Mouse (Mus musculus) lung, postnatal 0 days (tissue): Measurements from ENCODE around the gene Pcdh11x. TPM values are rescaled to one million over a fixed set of nuclear protein-coding genes. Genes with fewer than 3 reads are reported as not detected.
"Not testable (repeated sequence)": the region's sequence is repeated elsewhere in the genome, so short reads cannot be mapped to it uniquely, and the experiment has no call there.

Source experiments
- ATAC-seq: fragments of 200-750 bp; cut with Nextera tagmentation; 2 replicates; pipeline ENCODE4 v1.8.0; 2017; ENCODE audit warnings: moderate library complexity
- DNase-seq: peaks from one replicate; pipeline ENCODE4 v3.0.0-alpha.2; 2016; ENCODE audit warnings: low spot score
- H3K27ac ChIP-seq: fragments of 300-500 bp; sonication (generic); 2 replicates; pipeline ENCODE4 v1.5.1; 2014; ENCODE audit warnings: antibody characterized with exemption, mild to moderate bottlenecking, low read length, mixed read lengths
- H3K27me3 ChIP-seq: fragments of 300-500 bp; sonication (generic); replicated peaks from 2 replicates; pipeline ENCODE4 v1.6.1; 2014; ENCODE audit warnings: low read length, mixed read lengths; ENCODE audit not compliant: insufficient read depth
- H3K36me3 ChIP-seq: fragments of 300-500 bp; sonication (generic); 2 replicates; pipeline ENCODE4 v1.6.1; 2014; ENCODE audit warnings: low read length, mixed read lengths; ENCODE audit not compliant: insufficient read depth
- H3K4me1 ChIP-seq: fragments of 300-500 bp; sonication (generic); 2 replicates; pipeline ENCODE4 v1.6.1; 2014; ENCODE audit warnings: antibody characterized with exemption, low read depth, low read length, mixed read lengths; ENCODE audit not compliant: insufficient read depth
- H3K4me2 ChIP-seq: fragments of 300-500 bp; sonication (generic); replicated peaks from 2 replicates; pipeline ENCODE4 v1.6.1; 2014; ENCODE audit warnings: low read depth, mild to moderate bottlenecking, low read length, moderate library complexity, mixed read lengths
- H3K4me3 ChIP-seq: fragments of 300-500 bp; sonication (generic); 2 replicates; pipeline ENCODE4 v1.5.1; 2014; ENCODE audit warnings: low read depth, low read length
- H3K9ac ChIP-seq: fragments of 300-500 bp; sonication (generic); replicated peaks from 2 replicates; pipeline ENCODE4 v1.6.1; 2014; ENCODE audit warnings: low read depth, mild to moderate bottlenecking
- H3K9me3 ChIP-seq: fragments of 300-500 bp; sonication (generic); 2 replicates; pipeline ENCODE4 v1.6.1; 2016; ENCODE audit warnings: low read length, mixed read lengths
- CTCF ChIP-seq: IDR thresholded peaks from 2 replicates; pipeline ENCODE4 v1.5.1; 2016; ENCODE audit warnings: antibody characterized with exemption, mild to moderate bottlenecking
- EP300 ChIP-seq: IDR thresholded peaks from 2 replicates; pipeline ENCODE4 v1.6.1; 2016; ENCODE audit warnings: antibody characterized with exemption, mild to moderate bottlenecking, control low read depth
- WGBS: fragments of 180-500 bp; shearing (Covaris S2); extraction: QIAGEN DNeasy Blood & Tissue Kit; methylation state at CpG from one replicate; pipeline ENCODE4 v1.1.7; 2014; 5-methylcytosine and 5-hydroxymethylcytosine counted together
- polyA plus RNA-seq: library from polyadenylated mRNA; unstranded; fragments of >200 nt; fragmentation: Nextera tagmentation; extraction: Ambion mirVana; gene quantifications from 2 replicates; pipeline ENCODE4 v1.2.1, GENCODE M21; 2015

Gene Pcdh11x
- polyA plus RNA-seq, 1 experiment from 2014 or later: 0.30 TPM

DNA sequence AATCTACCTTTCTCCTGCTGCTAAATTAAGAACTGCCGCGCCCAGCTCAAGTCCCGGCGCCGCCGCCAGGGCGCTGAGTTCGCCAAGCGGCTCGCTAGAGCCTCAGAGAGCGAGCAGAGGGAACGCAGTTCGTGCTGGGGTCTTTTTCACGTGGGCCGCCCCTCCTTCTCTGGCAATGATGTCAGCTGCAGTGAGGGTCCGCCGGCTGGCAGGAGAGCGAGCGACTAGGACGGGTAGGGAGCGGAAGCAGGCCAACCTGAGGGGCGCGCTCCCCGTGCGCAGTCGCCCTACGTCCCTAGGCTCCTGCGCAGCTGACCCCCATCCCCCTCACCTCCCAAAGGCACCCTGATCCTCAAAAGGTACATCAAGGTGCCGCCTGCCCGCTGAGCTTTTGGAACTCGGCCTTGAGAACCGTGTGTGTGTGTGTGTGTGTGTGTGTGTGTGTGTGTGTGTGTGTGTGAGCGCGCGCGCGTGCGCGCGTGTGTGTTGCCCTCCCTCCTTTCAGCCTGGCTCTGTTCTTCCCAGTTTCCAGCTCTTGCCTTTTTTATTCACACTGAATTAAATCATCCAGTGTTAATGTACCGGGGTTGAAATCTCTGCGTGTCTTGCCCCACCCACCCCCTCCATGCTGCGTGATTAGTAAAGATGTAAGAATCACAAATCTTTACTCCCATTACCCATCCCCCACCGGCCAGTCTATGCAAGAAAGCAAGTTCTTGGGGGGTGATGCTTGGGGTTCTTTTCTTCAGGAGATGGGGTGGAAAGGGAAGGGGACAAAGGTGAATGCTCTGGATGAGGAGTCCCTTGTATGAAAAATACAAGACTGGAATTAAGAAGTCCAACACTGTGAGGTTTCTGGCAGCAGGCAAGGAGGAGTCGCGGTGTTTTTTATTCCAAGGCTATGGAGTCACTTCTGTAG lies 3.0 kb downstream of the Pcdh11x start:
- H3K4me2 ChIP-seq: peak overlapping the region; percentile 59
- TF ChIP-seq CTCF: 0 out of 2 replicates have a peak, but pooled peaks have one; percentile 11
- TF ChIP-seq EP300: no peak
- ATAC-seq (no peak), DNase-seq (no peak)
- peak overlapping the region; percentile 37 for H3K4me3 ChIP-seq
- no peaks in the 10 kb centered on the region for H3K4me1 ChIP-seq
- H3K36me3 ChIP-seq: no peaks in the 10 kb centered on the region
- no peaks in the 10 kb centered on the region for H3K9me3 ChIP-seq
- H3K9ac ChIP-seq: no peak overlapping the region
- H3K27me3 ChIP-seq: no peaks in the 10 kb centered on the region
- 5% methylated on average over 29 of the region's 46 CpGs for WGBS
- H3K27ac ChIP-seq: no peak overlapping the region

DNA sequence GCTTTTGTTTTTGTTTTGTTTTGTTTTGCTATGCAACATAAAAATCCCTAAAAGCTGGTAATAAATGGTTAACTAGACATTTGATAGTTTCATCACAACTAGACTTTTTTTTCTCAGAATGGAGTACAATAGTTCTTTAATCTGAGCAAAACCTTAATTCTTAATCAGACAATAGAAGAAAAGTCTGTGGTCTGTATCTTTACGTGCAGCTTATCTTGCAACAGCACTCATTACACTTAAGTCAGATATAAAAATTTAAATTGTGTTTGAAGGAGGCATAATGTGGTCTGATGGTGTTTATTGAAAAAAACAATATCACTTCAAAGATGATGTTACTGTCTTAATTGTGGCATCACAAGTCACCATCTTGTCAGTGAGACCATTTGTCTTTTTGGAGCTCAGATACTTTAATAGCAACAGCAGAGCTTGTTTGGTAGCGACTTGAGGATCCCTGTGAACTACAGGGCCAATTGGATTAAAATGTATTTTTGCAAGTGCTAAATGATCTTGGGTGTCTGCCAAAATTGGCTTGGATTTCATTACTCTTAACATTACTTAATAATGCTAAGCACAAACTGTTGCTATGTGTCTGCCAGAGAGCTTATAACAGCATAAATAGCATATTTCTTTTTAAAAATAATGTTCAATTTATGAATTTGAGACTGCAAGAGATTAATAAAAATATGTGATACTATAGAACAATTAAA lies 11.6 kb downstream of the Pcdh11x start:
- no peak overlapping the region for H3K9ac ChIP-seq
- 44% methylated on average over 2 of the region's 2 CpGs for WGBS

DNA sequence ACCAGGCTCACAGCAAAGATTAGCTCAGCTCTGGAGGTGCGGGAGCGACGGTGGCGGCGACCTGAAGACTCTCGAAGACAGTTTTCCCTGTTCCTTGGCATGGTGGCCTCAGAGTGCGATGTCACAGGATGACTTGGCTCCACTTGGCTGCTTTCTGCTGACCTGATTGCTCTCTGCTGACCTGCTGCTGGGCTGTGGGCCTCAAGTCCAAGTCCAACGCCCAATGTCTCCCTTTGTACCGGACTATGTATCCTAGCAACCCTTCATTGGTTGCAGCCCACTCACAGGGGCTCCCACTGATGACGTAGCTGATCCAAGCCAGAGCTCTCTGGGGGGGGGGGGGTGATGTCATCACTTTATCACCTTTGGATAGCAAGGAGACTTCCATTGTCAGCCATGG lies 22.9 kb downstream of the Pcdh11x start, which contains the start of gene H2afb3:
Gene H2afb3 (minus strand): TSS at position 101 of the 400 bp plus-strand sequence.
- H3K4me2 ChIP-seq, H3K27ac ChIP-seq, ATAC-seq, H3K36me3 ChIP-seq, H3K4me1 ChIP-seq, H3K27me3 ChIP-seq, H3K4me3 ChIP-seq, H3K9me3 ChIP-seq, H3K9ac ChIP-seq, DNase-seq: not testable (repeated sequence)
- WGBS: 88% methylated on average over 4 of the region's 10 CpGs

More for the DNA sequence above, 11.6 kb downstream of the Pcdh11x start:
- Histone ChIP-seq H3K27ac (no peak overlapping the region), H3K27me3 (no peaks in the 10 kb centered on the region), H3K9me3 (no peaks in the 10 kb centered on the region), H3K4me3 (no peak overlapping the region), H3K4me1 (no peaks in the 10 kb centered on the region), H3K4me2 (no peak overlapping the region), H3K36me3 (no peaks in the 10 kb centered on the region)
- no peak for ATAC-seq
- no peak for DNase-seq
- TF ChIP-seq EP300: no peak
- no peak for TF ChIP-seq CTCF

DNA sequence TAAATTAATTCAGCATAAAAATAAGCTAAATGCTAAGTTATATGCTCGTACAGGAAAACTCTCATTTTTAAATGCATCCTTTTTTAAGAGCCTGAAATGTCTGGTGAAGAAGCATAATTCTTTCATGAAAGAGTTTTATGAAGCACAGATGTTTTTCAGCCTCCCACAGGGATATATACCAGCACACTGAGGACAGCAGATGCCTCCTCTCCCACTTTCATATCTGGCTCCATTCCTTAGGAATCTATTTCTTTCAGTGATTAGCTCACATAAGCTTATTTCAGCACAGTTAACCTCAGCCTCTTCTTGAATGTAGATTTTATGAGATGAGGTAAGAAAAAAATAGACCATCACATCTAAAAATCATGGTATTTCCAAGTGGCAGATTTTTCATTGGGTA lies 176.2 kb downstream of the Pcdh11x start:
- WGBS: 70% methylated on average over 1 of the region's 1 CpGs
- DNase-seq: no peak
- H3K9me3 ChIP-seq: no peaks in the 10 kb centered on the region
- no peaks in the 10 kb centered on the region for H3K4me1 ChIP-seq
- H3K4me3 ChIP-seq: no peak overlapping the region
- H3K9ac ChIP-seq: no peak overlapping the region
- no peak overlapping the region for H3K4me2 ChIP-seq
- TF ChIP-seq CTCF (no peak), EP300 (no peak)
- no peak for ATAC-seq
- no peaks in the 10 kb centered on the region for H3K27me3 ChIP-seq
- no peak overlapping the region for H3K27ac ChIP-seq
- H3K36me3 ChIP-seq: no peaks in the 10 kb centered on the region

DNA sequence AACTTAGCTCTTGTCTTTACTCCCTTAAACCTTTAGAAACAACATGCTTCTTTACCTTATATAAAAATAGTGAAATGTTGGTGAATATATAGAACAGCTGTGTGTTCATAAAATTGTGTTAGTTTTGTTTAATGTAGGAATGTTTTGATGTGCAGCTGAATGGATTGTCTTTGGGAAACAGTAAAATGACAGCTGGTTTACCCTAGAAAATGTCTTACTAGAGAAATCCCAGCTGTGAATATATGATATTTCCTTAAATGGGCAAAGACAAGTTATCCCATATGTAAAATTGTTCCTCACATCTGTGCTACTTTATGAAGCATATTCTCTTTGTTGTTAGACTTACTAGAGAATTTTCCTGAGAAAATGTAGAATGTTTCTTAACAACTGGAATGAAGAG lies 196.4 kb downstream of the Pcdh11x start:
- DNase-seq: no peak
- H3K27me3 ChIP-seq: no peaks in the 10 kb centered on the region
- no peaks in the 10 kb centered on the region for H3K4me1 ChIP-seq
- no peaks in the 10 kb centered on the region for H3K36me3 ChIP-seq
- ATAC-seq: no peak
- no peak overlapping the region for H3K4me2 ChIP-seq
- TF ChIP-seq CTCF (no peak), EP300 (no peak)
- H3K4me3 ChIP-seq: no peak overlapping the region
- no peak overlapping the region for H3K9ac ChIP-seq
- no peaks in the 10 kb centered on the region for H3K9me3 ChIP-seq
- no peak overlapping the region for H3K27ac ChIP-seq

DNA sequence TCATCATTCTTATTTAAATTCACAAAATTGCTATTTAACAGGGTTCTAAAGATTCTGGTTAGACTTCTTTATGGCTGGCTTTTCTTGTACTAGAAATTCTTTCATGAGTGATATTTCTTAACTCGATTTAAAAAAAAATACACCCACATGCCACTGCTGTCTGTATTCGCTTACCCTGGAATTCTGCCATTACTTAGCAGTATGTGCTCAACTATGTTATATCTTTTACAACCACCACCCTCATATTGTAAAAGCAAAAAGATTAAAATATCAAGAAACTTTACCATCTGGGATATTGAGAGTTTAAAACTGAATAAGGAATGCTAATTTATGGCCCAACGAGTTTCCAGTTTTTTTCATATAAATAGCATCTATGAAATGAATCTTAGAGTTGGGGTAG lies 234.9 kb downstream of the Pcdh11x start:
- DNase-seq (no peak), ATAC-seq (no peak)
- H3K9ac ChIP-seq: no peak overlapping the region
- no peaks in the 10 kb centered on the region for H3K36me3 ChIP-seq
- H3K27ac ChIP-seq: no peak overlapping the region
- TF ChIP-seq CTCF (no peak), EP300 (no peak)
- H3K27me3 ChIP-seq: no peaks in the 10 kb centered on the region
- 71% methylated on average over 3 of the region's 3 CpGs for WGBS
- no peak overlapping the region for H3K4me3 ChIP-seq
- H3K4me1 ChIP-seq: no peaks in the 10 kb centered on the region
- no peaks in the 10 kb centered on the region for H3K9me3 ChIP-seq
- no peak overlapping the region for H3K4me2 ChIP-seq
